Mouse (Mus musculus) heart, embryonic 14.5 days (tissue): ENCODE results near the gene Trim13. TPM values are rescaled to one million over a fixed set of nuclear protein-coding genes. Genes with fewer than 3 reads are reported as not detected.

ENCODE experiments used
- ATAC-seq: fragments of 200-750 bp; cut with Nextera tagmentation; 2 replicates; pipeline ENCODE4 v1.8.0; 2017; ENCODE audit warnings: low read depth, moderate TSS enrichment; ENCODE audit not compliant: insufficient number of reproducible peaks, insufficient read depth, low FRiP score
- H3K27ac ChIP-seq, 2 experiments: fragments of 200-500 bp in 1 of 2; fragments of 300-500 bp in 1 of 2; sonication (generic) in 1 of 2; replicated peaks in 1 of 2; 2 replicates each; pipeline ENCODE4 v1.5.1; 2012 to 2014; ENCODE audit warnings: low read depth in 2 of 2, low read length in 2 of 2, control low read depth in 1 of 2, mild to moderate bottlenecking in 1 of 2, mixed read lengths in 1 of 2; ENCODE audit not compliant: control insufficient read depth in 1 of 2, insufficient read depth in 1 of 2
- H3K27me3 ChIP-seq: fragments of 300-500 bp; sonication (generic); 2 replicates; pipeline ENCODE4 v1.6.1; 2014; ENCODE audit warnings: mild to moderate bottlenecking, low read length, control low read depth; ENCODE audit not compliant: control insufficient read depth, insufficient read depth
- H3K36me3 ChIP-seq: fragments of 300-500 bp; sonication (generic); 2 replicates; pipeline ENCODE4 v1.6.1; 2014; ENCODE audit warnings: mild to moderate bottlenecking, control low read depth, low read length, mixed read lengths; ENCODE audit not compliant: control insufficient read depth, insufficient read depth
- H3K4me1 ChIP-seq, 2 experiments: fragments of 200-500 bp in 1 of 2; fragments of 300-500 bp in 1 of 2; sonication (generic) in 1 of 2; 2 replicates each; pipeline ENCODE4 v1.6.1; 2012 to 2014; ENCODE audit warnings: low read length in 2 of 2, control low read depth in 1 of 2, mixed read lengths in 1 of 2; ENCODE audit not compliant: control insufficient read depth in 2 of 2, insufficient read depth in 2 of 2
- H3K4me2 ChIP-seq: fragments of 300-500 bp; sonication (generic); 2 replicates; pipeline ENCODE4 v1.6.1; 2014; ENCODE audit warnings: mild to moderate bottlenecking, low read length
- H3K4me3 ChIP-seq, 2 experiments: fragments of 200-500 bp in 1 of 2; fragments of 300-500 bp in 1 of 2; sonication (generic) in 1 of 2; 2 replicates each; pipeline ENCODE4 v1.5.1; 2012 to 2014; ENCODE audit warnings: low read length in 2 of 2, mild to moderate bottlenecking in 2 of 2, control low read depth in 1 of 2, low read depth in 1 of 2, moderate library complexity in 1 of 2; ENCODE audit not compliant: control insufficient read depth in 1 of 2, insufficient read depth in 1 of 2
- H3K9ac ChIP-seq: fragments of 300-500 bp; sonication (generic); 2 replicates; pipeline ENCODE4 v1.6.1; 2014; ENCODE audit warnings: mild to moderate bottlenecking, low read length
- H3K9me3 ChIP-seq: fragments of 300-500 bp; sonication (generic); 2 replicates; pipeline ENCODE4 v1.6.1; 2016; ENCODE audit warnings: low read length, control low read depth; ENCODE audit not compliant: control insufficient read depth
- WGBS: fragments of 180-500 bp; shearing (Covaris S2); extraction: QIAGEN DNeasy Blood & Tissue Kit; methylation state at CpG from one replicate; pipeline ENCODE4 v1.1.7; 2014; 5-methylcytosine and 5-hydroxymethylcytosine counted together
- polyA plus RNA-seq: library from polyadenylated mRNA; unstranded; fragments of >200 nt; fragmentation: Nextera tagmentation; extraction: Ambion mirVana; gene quantifications from 2 replicates; pipeline ENCODE4 v1.2.1, GENCODE M21; 2014

Gene Trim13
- polyA plus RNA-seq, 1 experiment from 2014 or later, result 16.3 TPM

DNA sequence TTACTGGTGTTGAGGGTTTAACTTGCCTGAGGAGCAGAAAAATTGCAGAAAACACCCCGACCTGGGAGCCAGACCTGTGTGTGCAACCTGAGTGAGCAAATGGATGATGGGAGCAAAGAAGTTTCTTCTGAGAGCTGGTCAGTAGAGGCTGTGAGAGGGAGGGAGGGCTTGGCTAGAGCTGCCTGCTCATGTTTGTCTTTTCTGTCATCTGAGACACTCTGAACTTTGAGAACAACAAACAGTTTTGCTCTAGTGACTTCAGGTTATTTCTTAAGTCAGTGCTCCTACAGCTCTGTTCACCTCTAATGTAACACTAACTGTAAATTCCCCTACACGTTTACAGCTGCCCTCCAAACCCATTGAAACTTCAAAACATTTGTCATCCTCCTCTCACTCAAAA lies 28.7 kb upstream of the Trim13 start:
- Histone ChIP-seq H3K9ac (no peak overlapping the region), H3K27ac (no peak overlapping the region), H3K4me3 (no peak overlapping the region), H3K4me2 (no peak overlapping the region), H3K27me3 (no peaks in the 10 kb centered on the region), H3K4me1 (no peaks in the 10 kb centered on the region), H3K9me3 (no peaks in the 10 kb centered on the region), H3K36me3 (no peaks in the 10 kb centered on the region)
- WGBS, result 66% methylated on average over 2 of the region's 2 CpGs
- ATAC-seq, result no peak

DNA sequence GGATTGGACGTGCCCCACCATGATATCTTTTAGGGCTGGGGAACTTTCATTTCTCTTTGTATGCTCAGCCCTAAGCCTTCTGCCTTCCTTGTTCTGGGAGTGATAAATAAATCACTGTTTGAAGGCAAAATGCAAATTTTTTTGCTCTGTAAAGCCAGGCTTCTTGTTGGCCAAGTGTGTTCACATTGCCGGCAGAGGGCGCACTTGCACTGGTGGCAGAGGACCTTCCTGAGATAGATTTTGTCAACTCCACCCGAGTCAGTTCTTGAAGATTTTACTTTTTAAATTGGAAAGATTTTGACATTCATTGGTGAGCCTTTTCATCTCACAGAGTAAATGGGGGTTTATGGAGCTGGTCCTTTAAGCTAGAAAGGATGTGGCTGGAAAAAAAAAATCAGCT lies 26.7 kb upstream of the Trim13 start:
- 11% methylated on average over 4 of the region's 4 CpGs for WGBS
- ATAC-seq, result no peak
- Histone ChIP-seq H3K27ac (no peak overlapping the region), H3K4me1 (no peaks in the 10 kb centered on the region), H3K27me3 (no peaks in the 10 kb centered on the region), H3K4me3 (no peak overlapping the region), H3K9me3 (no peaks in the 10 kb centered on the region), H3K4me2 (peak overlapping the region; percentile 47), H3K36me3 (no peaks in the 10 kb centered on the region), H3K9ac (no peak overlapping the region)

- no peaks in the 10 kb centered on the region for H3K9me3 ChIP-seq
- no peaks in the 10 kb centered on the region for H3K4me1 ChIP-seq
- H3K4me2 ChIP-seq, result no peak overlapping the region
- H3K4me3 ChIP-seq, result no peak overlapping the region
- H3K9ac ChIP-seq, result no peak overlapping the region
- no peak for ATAC-seq
- no peak overlapping the region for H3K27ac ChIP-seq
- WGBS, result 71% methylated on average over 2 of the region's 2 CpGs
- H3K27me3 ChIP-seq, result no peaks in the 10 kb centered on the region
- H3K36me3 ChIP-seq, result no peaks in the 10 kb centered on the region
Observed at GRCm38 (mm10) chr14:61572131-61572530, 25.9 kb upstream of the Trim13 start.

DNA sequence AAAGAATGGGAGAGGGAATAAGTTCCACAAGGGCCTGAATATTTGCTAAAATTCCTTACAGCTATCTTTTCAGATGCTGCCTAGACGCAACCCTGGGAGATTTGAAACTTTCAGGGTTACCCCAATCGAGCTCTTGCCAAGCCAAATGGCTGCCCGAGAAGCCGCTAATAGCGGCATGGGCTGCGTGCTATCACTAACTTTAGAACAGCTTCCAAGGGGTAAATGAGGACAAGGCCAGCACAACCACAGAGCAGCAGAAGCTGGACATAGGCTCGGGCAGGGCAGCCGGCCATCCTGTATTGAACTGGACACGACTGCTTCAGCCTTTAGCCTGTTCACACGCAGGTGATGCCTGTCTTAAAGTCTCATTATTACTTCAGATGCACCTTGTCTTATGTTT lies 23.0 kb upstream of the Trim13 start:
- no peak overlapping the region for H3K4me3 ChIP-seq
- no peak overlapping the region for H3K4me2 ChIP-seq
- no peaks in the 10 kb centered on the region for H3K36me3 ChIP-seq
- WGBS, result 74% methylated on average over 10 of the region's 10 CpGs
- no peak overlapping the region for H3K9ac ChIP-seq
- no peaks in the 10 kb centered on the region for H3K4me1 ChIP-seq
- H3K9me3 ChIP-seq, result no peaks in the 10 kb centered on the region
- no peak for ATAC-seq
- H3K27ac ChIP-seq, result no peak overlapping the region
- H3K27me3 ChIP-seq, result no peaks in the 10 kb centered on the region

DNA sequence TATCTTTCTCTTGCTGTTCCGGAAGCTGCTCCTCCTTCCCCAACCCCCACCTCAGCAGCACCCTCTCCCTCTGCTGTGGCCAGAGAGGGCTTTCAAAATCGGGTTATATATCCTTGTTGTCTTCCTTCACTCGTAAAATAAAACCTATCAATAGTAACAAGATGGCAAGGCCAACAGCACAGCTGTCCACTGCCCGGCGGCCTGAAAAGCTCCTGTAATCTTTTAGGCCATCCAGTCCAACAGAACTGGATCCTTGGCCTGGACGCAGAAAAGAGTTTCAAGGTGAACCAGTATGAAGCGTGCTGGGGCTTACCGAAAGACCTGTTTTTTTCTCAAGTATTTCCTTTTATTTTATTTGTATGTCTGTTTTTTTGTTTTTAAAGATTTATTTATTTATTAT lies 22.1 kb upstream of the Trim13 start:
- no peak overlapping the region for H3K4me2 ChIP-seq
- H3K27me3 ChIP-seq, result no peaks in the 10 kb centered on the region
- H3K9ac ChIP-seq, result no peak overlapping the region
- H3K4me3 ChIP-seq, result no peak overlapping the region
- no peaks in the 10 kb centered on the region for H3K9me3 ChIP-seq
- 84% methylated on average over 8 of the region's 8 CpGs for WGBS
- no peaks in the 10 kb centered on the region for H3K36me3 ChIP-seq
- H3K27ac ChIP-seq, result no peak overlapping the region
- no peaks in the 10 kb centered on the region for H3K4me1 ChIP-seq
- no peak for ATAC-seq

- Histone ChIP-seq H3K9me3 (no peaks in the 10 kb centered on the region), H3K9ac (no peak overlapping the region), H3K4me2 (no peak overlapping the region), H3K27me3 (no peaks in the 10 kb centered on the region), H3K4me3 (no peak overlapping the region), H3K36me3 (no peaks in the 10 kb centered on the region), H3K27ac (no peak overlapping the region), H3K4me1 (no peaks in the 10 kb centered on the region)
- ATAC-seq, result no peak
- 62% methylated on average over 4 of the region's 4 CpGs for WGBS
Observed at GRCm38 (mm10) chr14:61589288-61590065, 8.6 kb upstream of the Trim13 start.

DNA sequence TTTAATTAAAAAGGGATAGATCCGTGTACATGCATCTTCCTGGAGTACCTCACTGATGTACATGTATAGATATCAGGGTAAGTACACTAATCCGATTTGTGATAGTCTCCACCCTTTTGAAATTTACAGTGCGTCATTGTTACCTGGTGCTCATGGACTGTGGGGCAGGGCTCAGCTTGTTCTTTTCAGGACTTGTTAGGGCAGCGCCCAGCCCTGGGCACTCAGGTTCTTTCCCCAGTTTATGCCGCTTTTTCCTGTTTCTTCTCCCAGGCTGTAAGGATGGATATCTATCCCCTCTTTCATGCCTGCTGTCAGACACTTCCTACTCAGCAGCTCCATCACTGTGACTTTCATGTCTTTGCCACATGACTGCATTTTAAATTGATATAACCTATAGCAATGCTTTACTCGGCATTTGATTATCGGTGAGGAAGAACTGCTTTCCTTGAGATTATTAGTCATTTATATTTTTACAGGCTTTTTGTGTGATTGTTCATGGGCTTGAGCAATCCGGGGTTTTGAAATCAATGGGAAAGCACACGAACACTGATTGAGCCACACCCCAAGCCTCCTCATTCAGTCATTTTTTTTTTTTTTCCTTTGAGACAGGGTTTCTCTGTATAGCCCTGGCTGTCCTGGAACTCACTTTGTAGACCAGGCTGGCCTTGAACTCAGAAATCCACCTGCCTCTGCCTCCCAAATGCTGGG lies 1.2 kb upstream of the Trim13 start:
- H3K9me3 ChIP-seq, result no peaks in the 10 kb centered on the region
- H3K27me3 ChIP-seq, result no peaks in the 10 kb centered on the region
- no peak overlapping the region for H3K9ac ChIP-seq
- ATAC-seq, result no peak
- WGBS, result 92% methylated on average over 9 of the region's 9 CpGs
- H3K27ac ChIP-seq, result no peak overlapping the region
- no peak overlapping the region for H3K4me2 ChIP-seq
- H3K4me3 ChIP-seq, result no peak overlapping the region
- peaks cover 6 to 12% of the 10 kb centered on the region in 2 experiments for H3K4me1 ChIP-seq
- H3K36me3 ChIP-seq, result no peaks in the 10 kb centered on the region
